Mouse (Mus musculus): Measurements from ENCODE around the gene Zfp385c. TPM values are rescaled to one million over a fixed set of nuclear protein-coding genes. Genes with fewer than 3 reads are reported as not detected.

Zfp385c gene
- polyA plus RNA-seq, 1 experiment = 0.17 TPM

DNA sequence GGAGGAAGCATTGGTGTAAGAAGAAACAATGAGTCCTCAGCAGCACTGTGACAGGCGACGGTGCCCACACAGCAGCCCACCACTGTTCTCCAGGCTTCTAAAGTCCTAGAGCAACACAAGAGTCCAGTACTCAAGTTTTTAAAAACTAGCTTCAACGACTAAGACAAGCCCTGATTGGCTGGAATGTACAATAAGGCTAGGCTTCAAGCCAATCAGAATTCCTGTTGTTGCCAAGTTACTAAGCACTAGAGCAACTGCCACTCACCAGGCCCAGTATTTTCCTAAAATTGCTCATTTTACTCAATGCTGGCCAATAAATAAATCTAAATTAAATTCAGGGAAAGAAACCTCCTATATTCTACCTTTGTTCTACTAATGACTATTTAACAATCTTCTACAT, 79.0 kb downstream of the Zfp385c start:
- Histone ChIP-seq H3K4me1 (ENCODE audit: control insufficient read depth, insufficient read depth, low read length) (peaks cover 13% of the 10 kb centered on the region), H3K27ac (ENCODE audit: insufficient read depth, low read length) (no peak overlapping the region), H3K4me3 (ENCODE audit: insufficient read depth, low read length) (no peak overlapping the region)
- TF ChIP-seq POLR2A (IDR thresholded peaks at IDR 0.05; ENCODE audit: extremely low read depth, insufficient read depth, low read length) = no peak

DNA sequence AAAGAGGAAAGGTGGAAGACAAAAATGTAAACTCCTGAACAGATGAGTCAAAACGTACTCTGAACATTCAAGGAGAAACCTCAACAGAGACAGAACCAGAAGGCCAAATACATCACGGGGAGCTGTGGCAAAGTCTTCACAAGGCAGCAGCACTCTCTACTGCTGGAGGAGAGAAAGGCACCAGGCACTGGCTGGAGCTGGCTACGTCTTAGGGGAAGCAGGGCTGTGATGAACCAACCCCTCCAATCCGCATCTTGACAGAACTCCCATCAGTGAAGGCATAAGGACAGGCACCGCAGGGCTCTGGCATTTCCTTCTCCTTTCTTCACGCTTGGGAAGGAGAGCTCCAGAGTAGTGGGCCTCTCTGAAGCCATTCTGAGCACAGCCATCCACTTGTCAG, 80.6 kb downstream of the Zfp385c start:
- no peak overlapping the region for H3K27ac ChIP-seq (ENCODE audit: insufficient read depth, low read length)
- TF ChIP-seq CTCF (IDR thresholded peaks at IDR 0.05; ENCODE audit: extremely low read depth, insufficient read depth, low read length) (peak; percentile 42; the same call in 1 of the 2 replicates), POLR2A (IDR thresholded peaks at IDR 0.05; ENCODE audit: extremely low read depth, insufficient read depth, low read length) (no peak)
- peaks cover 11% of the 10 kb centered on the region for H3K4me1 ChIP-seq (ENCODE audit: control insufficient read depth, insufficient read depth, low read length)
- no peak overlapping the region for H3K4me3 ChIP-seq (ENCODE audit: insufficient read depth, low read length)

DNA sequence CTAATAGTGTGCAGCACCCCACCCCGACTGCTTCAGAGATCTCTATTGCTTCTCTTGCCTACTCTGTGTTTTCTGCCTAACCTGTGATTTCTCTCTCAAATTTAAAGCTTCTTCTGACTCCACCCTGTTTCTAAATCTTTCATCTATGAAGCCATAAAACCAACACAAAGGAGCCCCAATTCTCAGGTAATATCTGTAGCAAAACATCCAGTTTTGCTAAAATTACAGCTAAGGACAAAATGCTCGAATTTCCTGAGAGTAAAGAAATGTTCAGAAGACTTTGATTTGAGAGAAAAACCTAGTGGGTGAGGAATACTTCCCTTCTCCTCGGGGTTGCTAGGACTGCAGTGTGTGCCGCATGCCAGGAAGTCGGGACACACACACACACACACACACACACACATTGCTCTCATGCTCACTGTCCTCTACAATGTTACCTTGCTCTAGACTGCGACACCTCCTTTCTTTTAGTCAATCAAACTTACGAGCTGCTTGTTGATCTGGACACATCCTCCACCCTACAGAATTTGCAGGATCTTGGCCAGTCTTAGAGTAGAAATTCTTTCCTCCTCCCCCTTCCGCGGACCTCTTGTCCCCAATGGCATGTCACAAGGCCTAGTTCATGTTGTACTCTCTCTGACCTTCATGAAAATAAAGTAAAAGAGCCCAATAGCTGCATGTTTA, 82.1 kb downstream of the Zfp385c start:
- no peak overlapping the region for H3K27ac ChIP-seq (ENCODE audit: insufficient read depth, low read length)

DNA sequence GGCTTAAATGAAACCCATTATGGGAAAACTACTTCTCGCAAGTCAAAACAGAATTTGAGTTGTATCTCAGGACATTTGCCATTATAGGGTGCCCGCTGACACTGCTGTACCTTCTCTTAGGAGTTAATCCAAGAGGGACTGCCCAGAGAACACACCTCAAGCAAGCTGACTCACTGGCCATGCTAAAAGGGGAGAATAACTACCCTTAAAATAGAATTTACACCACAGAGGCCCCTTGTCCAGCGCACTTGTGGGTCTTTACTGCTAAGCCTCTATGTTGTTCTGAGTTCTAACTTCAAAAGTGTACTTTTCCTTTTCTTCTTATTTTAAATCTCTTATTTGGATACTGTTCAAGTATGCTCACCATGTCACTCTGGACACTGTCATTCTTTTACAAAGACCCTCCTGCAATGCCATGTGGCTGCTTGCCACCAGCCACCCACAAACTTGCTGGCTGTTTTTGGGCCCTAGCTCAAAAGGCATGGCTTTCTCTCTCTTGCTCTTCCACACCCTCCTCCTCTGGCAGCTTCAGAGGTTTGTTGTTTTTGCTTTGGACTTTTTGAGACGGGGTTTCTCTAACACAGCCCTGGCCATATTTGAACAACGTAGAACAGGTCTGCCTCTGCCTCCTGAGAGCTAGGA, 82.8 kb downstream of the Zfp385c start:
- peaks cover 18% of the 10 kb centered on the region for H3K4me1 ChIP-seq (ENCODE audit: control insufficient read depth, insufficient read depth, low read length)
- no peak overlapping the region for H3K4me3 ChIP-seq (ENCODE audit: insufficient read depth, low read length)
- no peak overlapping the region for H3K27ac ChIP-seq (ENCODE audit: insufficient read depth, low read length)
- no peak for TF ChIP-seq POLR2A (IDR thresholded peaks at IDR 0.05; ENCODE audit: extremely low read depth, insufficient read depth, low read length)
- TF ChIP-seq CTCF (IDR thresholded peaks at IDR 0.05; ENCODE audit: extremely low read depth, insufficient read depth, low read length) = no peak

More for the DNA sequence above, 82.1 kb downstream of the Zfp385c start:
- H3K4me1 ChIP-seq (ENCODE audit: control insufficient read depth, insufficient read depth, low read length) = peaks cover 15% of the 10 kb centered on the region
- no peak for TF ChIP-seq POLR2A (IDR thresholded peaks at IDR 0.05; ENCODE audit: extremely low read depth, insufficient read depth, low read length)
- no peak for TF ChIP-seq CTCF (IDR thresholded peaks at IDR 0.05; ENCODE audit: extremely low read depth, insufficient read depth, low read length)
- H3K4me3 ChIP-seq (ENCODE audit: insufficient read depth, low read length) = no peak overlapping the region

DNA sequence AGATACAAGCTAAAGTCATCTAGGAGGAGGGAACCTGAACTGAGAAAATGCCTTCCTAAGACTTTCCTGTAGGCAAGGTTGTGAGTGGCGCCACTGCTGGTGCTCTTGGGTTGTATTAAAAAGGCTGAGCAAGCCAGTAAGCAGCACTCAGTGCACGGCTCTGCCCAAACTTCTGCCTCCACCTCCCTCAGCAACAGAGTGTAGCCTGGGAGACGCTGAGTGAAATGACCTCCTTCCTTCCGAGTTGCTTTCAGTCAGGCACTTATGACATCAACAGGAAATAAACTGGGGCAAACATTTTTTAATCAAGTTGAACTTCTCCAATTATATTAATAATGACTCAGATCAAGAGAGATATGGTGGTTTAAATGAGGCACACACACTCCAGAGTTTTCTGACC, 83.5 kb downstream of the Zfp385c start:
- TF ChIP-seq CTCF (IDR thresholded peaks at IDR 0.05; ENCODE audit: extremely low read depth, insufficient read depth, low read length) (no peak), POLR2A (IDR thresholded peaks at IDR 0.05; ENCODE audit: extremely low read depth, insufficient read depth, low read length) (no peak)
- Histone ChIP-seq H3K27ac (ENCODE audit: insufficient read depth, low read length) (no peak overlapping the region), H3K4me1 (ENCODE audit: control insufficient read depth, insufficient read depth, low read length) (peaks cover 21% of the 10 kb centered on the region), H3K4me3 (ENCODE audit: insufficient read depth, low read length) (no peak overlapping the region)

DNA sequence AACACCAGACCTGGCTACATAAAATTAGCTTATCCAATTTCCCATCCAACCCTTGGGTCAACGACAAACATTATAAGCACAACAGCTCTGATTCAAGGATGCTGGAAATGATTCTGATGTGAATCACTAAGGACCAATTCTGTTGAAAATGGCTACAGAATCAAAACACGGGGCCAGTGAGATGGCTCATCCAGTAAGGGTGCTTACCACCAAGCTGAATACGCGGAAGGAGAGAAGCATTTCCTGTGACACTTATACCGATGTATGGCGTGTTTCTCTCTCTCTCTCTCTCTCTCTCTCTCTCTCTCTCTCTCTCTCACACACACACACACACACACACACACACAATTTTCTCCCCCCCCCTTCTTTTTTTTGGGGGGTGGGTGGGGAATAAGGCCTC, 85.1 kb downstream of the Zfp385c start:
- no peak overlapping the region for H3K4me3 ChIP-seq (ENCODE audit: insufficient read depth, low read length)
- peaks cover 19% of the 10 kb centered on the region for H3K4me1 ChIP-seq (ENCODE audit: control insufficient read depth, insufficient read depth, low read length)
- TF ChIP-seq POLR2A (IDR thresholded peaks at IDR 0.05; ENCODE audit: extremely low read depth, insufficient read depth, low read length) (no peak), CTCF (IDR thresholded peaks at IDR 0.05; ENCODE audit: extremely low read depth, insufficient read depth, low read length) (no peak)
- H3K27ac ChIP-seq (ENCODE audit: insufficient read depth, low read length) = no peak overlapping the region

DNA sequence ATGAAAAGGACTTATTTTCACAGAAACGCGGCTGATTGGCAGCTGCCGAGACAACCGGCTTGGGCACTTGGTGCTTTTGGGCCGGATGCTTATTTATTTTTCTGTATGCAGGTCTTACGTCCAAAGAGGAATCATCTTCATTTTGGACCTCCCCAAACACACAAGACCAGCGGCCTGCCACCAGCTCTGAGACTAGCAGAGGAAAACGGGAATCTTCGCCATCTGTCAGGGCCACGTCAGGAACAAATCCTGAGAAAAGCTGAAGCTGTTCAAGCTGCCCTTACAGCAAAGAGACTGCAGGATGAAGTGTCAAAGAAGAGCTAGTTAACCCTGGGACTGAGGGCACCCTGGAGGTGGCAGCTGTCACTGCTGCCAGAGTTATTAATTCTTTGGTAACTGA, 86.8 kb downstream of the Zfp385c start:
- Histone ChIP-seq H3K4me3 (ENCODE audit: insufficient read depth, low read length) (no peak overlapping the region), H3K4me1 (ENCODE audit: control insufficient read depth, insufficient read depth, low read length) (peaks cover 17% of the 10 kb centered on the region), H3K27ac (ENCODE audit: insufficient read depth, low read length) (peak overlapping the region; percentile 28; the same call in 1 of the 2 replicates)
- no peak for TF ChIP-seq POLR2A (IDR thresholded peaks at IDR 0.05; ENCODE audit: extremely low read depth, insufficient read depth, low read length)
- TF ChIP-seq CTCF (IDR thresholded peaks at IDR 0.05; ENCODE audit: extremely low read depth, insufficient read depth, low read length) = no peak

DNA sequence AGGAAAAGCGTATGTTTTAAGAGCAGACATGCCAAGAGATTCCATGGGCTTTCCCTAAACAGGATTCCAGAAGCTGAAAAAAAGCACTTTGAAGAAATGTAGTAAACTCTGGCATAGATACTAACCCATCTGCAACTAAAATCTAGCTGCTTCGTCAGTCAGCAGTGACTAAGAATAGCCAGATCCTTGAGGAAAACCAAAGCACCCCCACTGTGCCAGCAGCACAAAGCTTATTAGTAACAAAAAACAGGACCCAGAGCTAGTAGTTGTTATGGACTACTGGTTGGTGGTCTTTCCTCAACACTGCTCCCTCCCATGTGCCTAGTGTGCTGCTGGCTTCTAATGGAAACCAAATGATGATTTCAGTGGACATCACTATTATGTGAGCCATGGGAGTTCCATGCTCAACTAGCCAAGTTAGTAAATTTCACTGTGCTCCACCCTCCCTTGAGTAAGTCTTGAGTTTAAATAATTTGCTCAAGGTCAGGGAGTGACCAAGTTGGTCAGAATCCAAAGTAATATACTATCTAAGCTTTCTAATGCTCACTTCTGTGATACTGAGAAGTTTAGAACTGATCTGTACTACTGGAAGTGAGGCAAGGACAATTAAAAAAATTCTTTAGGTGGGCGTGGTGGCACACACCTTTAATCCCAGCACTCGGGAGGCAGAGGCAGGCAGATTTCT, 87.8 kb downstream of the Zfp385c start:
- Histone ChIP-seq H3K27ac (ENCODE audit: insufficient read depth, low read length) (peak overlapping the region; percentile 66; the same call in 1 of the 2 replicates), H3K4me1 (ENCODE audit: control insufficient read depth, insufficient read depth, low read length) (peaks cover 13% of the 10 kb centered on the region), H3K4me3 (ENCODE audit: insufficient read depth, low read length) (no peak overlapping the region)
- no peak for TF ChIP-seq CTCF (IDR thresholded peaks at IDR 0.05; ENCODE audit: extremely low read depth, insufficient read depth, low read length)
- no peak for TF ChIP-seq POLR2A (IDR thresholded peaks at IDR 0.05; ENCODE audit: extremely low read depth, insufficient read depth, low read length)

DNA sequence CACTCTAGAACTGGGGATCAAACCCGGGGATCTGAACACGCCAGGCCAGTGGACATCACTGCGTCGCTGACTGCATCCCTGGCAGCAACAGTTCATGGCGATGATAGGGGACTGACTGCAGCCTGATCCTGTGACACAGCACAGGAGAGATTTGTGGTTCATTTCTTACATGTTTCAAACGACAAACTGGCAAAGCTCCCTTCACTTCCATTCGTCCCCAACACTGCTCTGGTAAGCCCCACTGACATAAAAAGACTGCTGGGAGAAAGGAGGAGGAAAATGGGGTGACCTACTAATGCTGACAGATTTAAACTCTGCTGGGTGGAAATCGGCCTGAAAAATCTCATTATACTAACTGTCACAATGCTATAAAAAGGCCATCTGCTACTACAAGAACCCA, 88.4 kb downstream of the Zfp385c start:
- Histone ChIP-seq H3K27ac (ENCODE audit: insufficient read depth, low read length) (no peak overlapping the region; the same call in 1 of the 2 replicates), H3K4me3 (ENCODE audit: insufficient read depth, low read length) (no peak overlapping the region)
- TF ChIP-seq POLR2A (IDR thresholded peaks at IDR 0.05; ENCODE audit: extremely low read depth, insufficient read depth, low read length) (no peak), CTCF (IDR thresholded peaks at IDR 0.05; ENCODE audit: extremely low read depth, insufficient read depth, low read length) (no peak)

More for the DNA sequence above, 88.4 kb downstream of the Zfp385c start:
- H3K4me1 ChIP-seq (ENCODE audit: control insufficient read depth, insufficient read depth, low read length) = peaks cover 13% of the 10 kb centered on the region

Measured in cortical plate, adult 2 months (tissue).